Mouse (Mus musculus): ENCODE results near the gene Siglecg. TPM values are rescaled to one million over a fixed set of nuclear protein-coding genes. Genes with fewer than 3 reads are reported as not detected.

Siglecg gene
- 0.14 TPM for polyA plus RNA-seq (2017; shearing (Covaris generic))

GRCm38 (mm10) chr7:43408131-43408553 lies at the start of gene Siglecg:
Gene Siglecg (plus strand): TSS chr7:43408204.

GRCm38 (mm10) chr7:43427406-43427805 lies 19.4 kb downstream of the Siglecg start, which contains the start of gene Lim2:
Gene Lim2 (plus strand): TSS chr7:43427670.

GRCm38 (mm10) chr7:43436341-43437255 lies 28.6 kb downstream of the Siglecg start, which contains the start of gene Nkg7:
Gene Nkg7 (plus strand): TSS chr7:43437073.

GRCm38 (mm10) chr7:43440482-43440881 lies 32.5 kb downstream of the Siglecg start, which contains the start of gene Cldnd2:
Gene Cldnd2 (plus strand): TSS chr7:43440782.

GRCm38 (mm10) chr7:43443917-43444293 lies 35.9 kb downstream of the Siglecg start, which contains the start of the genes Etfb and Gm45233:
Gene Etfb (plus strand): TSS chr7:43444083.
Gene Gm45233 (plus strand): TSS chr7:43444128.

GRCm38 (mm10) chr7:43462851-43463250 lies 54.8 kb downstream of the Siglecg start, which contains the start of gene Vsig10l:
Gene Vsig10l (plus strand): TSS chr7:43463151.

Other genes starting within 250 kb of the Siglecg start
- 17.8 TPM for gene Zfp715, start 94.9 kb upstream of the Siglecg start, polyA plus RNA-seq (2017; shearing (Covaris generic))
- not detected for gene Siglecf, start 56.9 kb upstream of the Siglecg start, polyA plus RNA-seq (2017; shearing (Covaris generic))
- not detected for gene Lim2, start 19.5 kb downstream of the Siglecg start, polyA plus RNA-seq (2017; shearing (Covaris generic))
- gene Nkg7, start 28.9 kb downstream of the Siglecg start, polyA plus RNA-seq (2017; shearing (Covaris generic)) = 3.4 TPM
- not detected for gene Cldnd2, start 32.6 kb downstream of the Siglecg start, polyA plus RNA-seq (2017; shearing (Covaris generic))
- gene Etfb, start 35.9 kb downstream of the Siglecg start, polyA plus RNA-seq (2017; shearing (Covaris generic)) = 36.6 TPM
- not detected for gene Gm45233, start 35.9 kb downstream of the Siglecg start, polyA plus RNA-seq (2017; shearing (Covaris generic))
- 0.75 TPM for gene Vsig10l, start 54.9 kb downstream of the Siglecg start, polyA plus RNA-seq (2017; shearing (Covaris generic))
- not detected for gene Iglon5, start 81.9 kb downstream of the Siglecg start, polyA plus RNA-seq (2017; shearing (Covaris generic))
- not detected for gene 4931406B18Rik, start 97.7 kb downstream of the Siglecg start, polyA plus RNA-seq (2017; shearing (Covaris generic))
- gene Cd33, start 136.2 kb downstream of the Siglecg start, polyA plus RNA-seq (2017; shearing (Covaris generic)) = not detected
- 4.4 TPM for gene Zfp658, start 154.1 kb downstream of the Siglecg start, polyA plus RNA-seq (2017; shearing (Covaris generic))
- 4.4 TPM for gene Zfp719, start 171.4 kb downstream of the Siglecg start, polyA plus RNA-seq (2017; shearing (Covaris generic))
- gene Zfp819, start 199.0 kb downstream of the Siglecg start, polyA plus RNA-seq (2017; shearing (Covaris generic)) = not detected
- not detected for gene Ceacam18, start 226.5 kb downstream of the Siglecg start, polyA plus RNA-seq (2017; shearing (Covaris generic))

Data from naive thymus-derived CD4-positive, alpha-beta T cell, adult 5 months (primary cell).